Mouse (Mus musculus): ENCODE measurements around the gene Brd3. TPM values are rescaled to one million over a fixed set of nuclear protein-coding genes. Genes with fewer than 3 reads are reported as not detected.

Brd3 gene
- polyA plus RNA-seq, 1 experiment, result 7.7 TPM

DNA sequence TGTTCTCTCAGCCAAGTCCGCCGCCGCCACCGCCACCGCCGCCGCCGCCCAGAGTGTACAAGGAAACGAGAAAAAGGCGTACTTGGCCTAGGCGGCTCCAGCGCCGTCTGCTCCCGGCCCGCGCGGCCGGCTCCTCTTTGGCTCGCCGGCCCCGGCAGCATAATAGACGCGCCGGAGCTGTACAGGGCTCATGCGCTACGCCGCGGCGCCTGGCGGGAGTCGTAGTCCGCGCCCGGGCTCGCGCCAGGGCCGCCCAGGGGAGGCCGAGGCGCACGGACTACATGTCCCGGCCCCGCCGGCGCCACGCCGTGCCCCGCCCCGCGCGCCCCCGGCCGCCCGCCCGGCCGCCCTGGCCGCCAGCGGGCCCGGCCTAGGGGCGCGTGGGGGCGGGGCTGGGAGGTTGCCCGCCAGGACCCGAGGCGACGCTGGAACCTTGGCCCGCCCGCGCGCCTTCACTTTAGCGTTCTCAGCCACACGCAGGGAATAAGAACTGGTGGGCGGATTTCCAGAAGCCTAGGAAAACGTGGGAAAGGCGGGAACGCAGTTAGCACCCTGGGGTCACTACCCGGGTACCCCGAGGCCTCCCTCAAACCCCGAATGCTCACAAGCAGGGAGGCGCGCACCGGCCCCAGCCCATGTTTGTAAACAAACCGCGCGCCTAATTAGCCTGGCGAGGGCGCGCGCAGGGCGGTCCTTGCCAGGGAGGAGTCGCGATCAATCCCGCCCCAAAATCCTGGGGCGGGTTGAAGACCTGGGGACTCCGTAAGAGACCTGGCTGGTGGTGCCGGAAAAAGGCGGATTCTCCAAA is 31.8 kb downstream of the Brd3 start:
- no peak for TF ChIP-seq TAL1 (IDR thresholded peaks at IDR 0.05; ENCODE audit: low read length)
- TF ChIP-seq GATA1 (IDR thresholded peaks at IDR 0.05; ENCODE audit: low read length), result no peak
- H3K4me1 ChIP-seq (ENCODE audit: control insufficient read depth), result peaks cover 61% of the 10 kb centered on the region
- peak overlapping the region; percentile 87 for H3K4me3 ChIP-seq (replicated peaks)
- no peaks in the 10 kb centered on the region for H3K27me3 ChIP-seq (ENCODE audit: control insufficient read depth)
- no peaks in the 10 kb centered on the region for H3K9me3 ChIP-seq (ENCODE audit: control insufficient read depth, low read length)
- peaks cover 28% of the 10 kb centered on the region for H3K36me3 ChIP-seq (ENCODE audit: control insufficient read depth)

DNA sequence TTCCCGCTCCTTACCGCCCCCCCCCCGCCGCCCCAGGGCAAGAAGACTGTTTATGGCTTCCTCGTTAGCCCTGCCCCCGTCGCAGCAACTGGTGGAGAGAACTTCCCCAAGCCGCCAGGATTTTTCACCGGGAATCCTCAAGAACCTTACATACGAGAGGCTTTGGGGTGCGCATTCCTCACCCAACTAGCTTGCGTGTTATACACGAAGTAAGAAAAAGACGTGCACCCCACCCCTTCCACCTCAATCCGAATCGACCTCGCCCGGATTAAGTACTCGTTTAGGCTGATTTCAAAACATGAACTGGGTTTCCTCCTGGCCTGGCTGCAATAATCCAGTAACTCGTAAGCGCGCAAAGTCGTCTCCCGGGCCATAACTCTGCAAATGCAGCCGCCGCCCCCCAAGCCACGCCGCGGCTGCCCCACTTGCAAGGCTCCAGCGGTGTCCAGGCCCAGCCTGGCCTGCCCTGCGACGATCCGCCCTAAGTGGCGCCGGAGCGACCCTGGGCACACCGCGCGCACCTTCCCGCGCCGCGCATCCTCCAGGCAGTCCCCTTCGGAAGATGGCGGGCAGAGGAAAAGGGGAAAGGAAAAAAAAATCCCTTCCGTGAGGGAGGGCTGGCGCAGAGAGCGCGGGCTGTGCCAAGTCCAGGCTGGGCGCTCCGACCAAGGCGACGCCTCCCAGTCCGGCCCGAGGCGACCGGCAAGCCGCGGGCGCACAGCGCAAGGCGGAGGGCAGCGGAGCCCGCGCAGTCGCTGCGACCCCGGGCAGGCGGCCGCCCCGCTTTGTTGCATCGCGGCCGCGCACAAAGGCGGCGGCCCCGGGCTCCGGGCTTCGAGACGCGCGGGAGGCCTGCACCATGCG is 32.6 kb downstream of the Brd3 start:
- TF ChIP-seq GATA1 (IDR thresholded peaks at IDR 0.05; ENCODE audit: low read length), result no peak
- TF ChIP-seq TAL1 (IDR thresholded peaks at IDR 0.05; ENCODE audit: low read length), result no peak
- no peaks in the 10 kb centered on the region for H3K27me3 ChIP-seq (ENCODE audit: control insufficient read depth)
- H3K9me3 ChIP-seq (ENCODE audit: control insufficient read depth, low read length), result no peaks in the 10 kb centered on the region
- peaks cover 34% of the 10 kb centered on the region for H3K36me3 ChIP-seq (ENCODE audit: control insufficient read depth)
- peak overlapping the region; percentile 87 for H3K4me3 ChIP-seq (replicated peaks)
- peaks cover 69% of the 10 kb centered on the region for H3K4me1 ChIP-seq (ENCODE audit: control insufficient read depth)

DNA sequence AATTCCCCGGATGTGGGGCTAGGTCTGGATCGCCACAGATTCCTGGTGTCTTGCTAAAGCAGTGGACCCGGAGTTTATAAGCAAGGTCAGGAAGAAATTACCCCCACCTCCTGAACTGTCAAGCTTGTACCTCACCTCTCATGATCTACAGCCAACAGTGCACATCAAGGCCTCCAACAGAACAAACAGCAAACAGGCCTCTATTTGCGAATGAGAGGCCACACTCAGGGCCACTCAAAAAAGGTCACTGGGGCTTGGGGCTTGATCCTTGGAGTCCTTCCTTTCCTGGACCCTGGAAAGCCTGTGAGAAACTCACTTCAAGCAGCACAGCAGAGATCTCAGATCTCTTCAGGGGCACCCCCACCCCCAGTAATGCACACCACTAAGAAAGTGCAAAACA is 33.6 kb downstream of the Brd3 start:
- peaks cover 43% of the 10 kb centered on the region for H3K36me3 ChIP-seq (ENCODE audit: control insufficient read depth)
- H3K4me3 ChIP-seq (replicated peaks), result peak overlapping the region; percentile 87
- TF ChIP-seq TAL1 (IDR thresholded peaks at IDR 0.05; ENCODE audit: low read length) (no peak), GATA1 (IDR thresholded peaks at IDR 0.05; ENCODE audit: low read length) (no peak)
- no peaks in the 10 kb centered on the region for H3K27me3 ChIP-seq (ENCODE audit: control insufficient read depth)
- no peaks in the 10 kb centered on the region for H3K9me3 ChIP-seq (ENCODE audit: control insufficient read depth, low read length)
- H3K4me1 ChIP-seq (ENCODE audit: control insufficient read depth), result peaks cover 78% of the 10 kb centered on the region

DNA sequence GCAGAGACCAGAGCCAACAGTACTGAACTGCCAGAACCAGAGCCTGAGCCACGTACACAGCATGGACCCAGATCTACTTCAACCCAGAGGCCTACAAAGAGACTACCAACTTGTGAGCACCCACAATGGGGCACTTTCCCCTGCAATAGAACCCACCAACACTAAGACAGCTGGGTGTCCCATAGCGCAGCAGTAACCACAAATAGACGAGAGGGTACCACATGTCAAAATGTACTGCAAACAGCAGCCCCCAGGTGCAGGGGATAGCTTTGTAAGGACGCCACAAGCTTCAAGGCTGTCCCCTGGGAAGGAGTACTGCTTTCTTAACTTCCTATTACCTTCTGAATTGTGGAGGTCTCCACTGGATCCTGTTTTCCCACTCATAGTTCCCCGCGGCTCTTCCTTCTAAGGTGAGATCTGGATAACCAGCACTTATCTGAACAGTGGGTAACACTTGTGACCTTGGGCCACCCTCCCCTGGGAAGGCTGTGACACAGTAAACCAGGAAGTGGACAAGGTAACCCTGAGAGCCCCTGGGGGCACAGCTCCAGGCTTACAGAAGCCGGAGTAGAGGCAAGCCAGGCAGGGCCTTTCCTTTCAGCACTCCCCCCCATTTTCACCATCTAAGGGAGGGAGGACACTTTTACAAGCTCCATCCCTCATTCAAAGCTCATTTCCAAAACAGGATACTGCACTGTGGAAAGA is 34.2 kb downstream of the Brd3 start:
- peaks cover 84% of the 10 kb centered on the region for H3K4me1 ChIP-seq (ENCODE audit: control insufficient read depth)

DNA sequence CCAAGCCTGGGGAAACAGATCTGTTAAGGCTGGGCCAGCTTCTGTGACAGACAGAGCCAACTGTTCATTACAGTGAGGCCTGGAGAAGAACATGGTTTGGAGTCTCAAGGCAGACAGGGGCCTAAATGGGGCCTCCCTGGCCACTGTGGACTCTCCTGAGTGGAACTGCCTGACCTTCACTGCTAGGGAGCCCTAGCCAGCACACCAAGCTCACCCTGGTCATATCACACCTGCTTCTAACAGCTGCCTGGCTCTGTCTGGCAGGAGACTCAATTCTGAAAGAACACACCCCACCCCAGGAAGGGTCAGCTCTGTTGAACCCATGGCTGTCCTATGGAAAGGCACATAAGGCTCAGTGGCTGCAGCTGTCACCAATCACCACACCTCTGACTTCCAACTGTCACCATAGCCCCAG is 36.3 kb downstream of the Brd3 start:
- Histone ChIP-seq H3K4me3 (replicated peaks) (peak overlapping the region; percentile 35), H3K27me3 (ENCODE audit: control insufficient read depth) (no peaks in the 10 kb centered on the region), H3K36me3 (ENCODE audit: control insufficient read depth) (peaks cover 68% of the 10 kb centered on the region), H3K9me3 (ENCODE audit: control insufficient read depth, low read length) (no peaks in the 10 kb centered on the region), H3K4me1 (ENCODE audit: control insufficient read depth) (peaks cover 85% of the 10 kb centered on the region)
- no peak for TF ChIP-seq TAL1 (IDR thresholded peaks at IDR 0.05; ENCODE audit: low read length)
- no peak for TF ChIP-seq GATA1 (IDR thresholded peaks at IDR 0.05; ENCODE audit: low read length)

More for the DNA sequence above, 34.2 kb downstream of the Brd3 start:
- Histone ChIP-seq H3K4me3 (replicated peaks) (peak overlapping the region; percentile 87), H3K36me3 (ENCODE audit: control insufficient read depth) (peaks cover 48% of the 10 kb centered on the region), H3K27me3 (ENCODE audit: control insufficient read depth) (no peaks in the 10 kb centered on the region), H3K9me3 (ENCODE audit: control insufficient read depth, low read length) (no peaks in the 10 kb centered on the region)
- TF ChIP-seq GATA1 (IDR thresholded peaks at IDR 0.05; ENCODE audit: low read length) (no peak), TAL1 (IDR thresholded peaks at IDR 0.05; ENCODE audit: low read length) (no peak)

DNA sequence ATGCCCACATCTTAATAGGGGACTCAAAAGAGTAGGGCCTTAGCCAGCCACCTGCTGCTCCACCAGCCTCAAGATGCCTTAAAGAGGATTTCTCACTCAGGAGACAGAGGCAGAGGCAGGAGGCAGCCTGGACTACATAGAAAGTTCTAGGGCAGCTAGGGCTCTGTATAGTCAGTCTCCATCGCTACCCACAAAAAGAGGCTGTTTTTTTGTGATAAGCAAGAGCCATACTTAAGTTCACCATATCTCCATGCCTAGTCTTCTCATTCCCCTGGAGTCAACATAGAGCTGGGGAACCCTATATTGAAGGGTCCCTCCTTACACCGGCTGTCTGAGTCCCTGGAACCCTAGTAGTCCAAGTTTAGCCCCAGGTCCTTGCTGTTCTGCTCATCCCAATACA is 36.9 kb downstream of the Brd3 start:
- Histone ChIP-seq H3K9me3 (ENCODE audit: control insufficient read depth, low read length) (no peaks in the 10 kb centered on the region), H3K36me3 (ENCODE audit: control insufficient read depth) (peaks cover 75% of the 10 kb centered on the region), H3K4me1 (ENCODE audit: control insufficient read depth) (peaks cover 86% of the 10 kb centered on the region), H3K27me3 (ENCODE audit: control insufficient read depth) (no peaks in the 10 kb centered on the region), H3K4me3 (replicated peaks) (peak overlapping the region; percentile 35)
- TF ChIP-seq TAL1 (IDR thresholded peaks at IDR 0.05; ENCODE audit: low read length) (peak; percentile 42; the same call in 2 of the 3 replicates), GATA1 (IDR thresholded peaks at IDR 0.05; ENCODE audit: low read length) (no peak)

DNA sequence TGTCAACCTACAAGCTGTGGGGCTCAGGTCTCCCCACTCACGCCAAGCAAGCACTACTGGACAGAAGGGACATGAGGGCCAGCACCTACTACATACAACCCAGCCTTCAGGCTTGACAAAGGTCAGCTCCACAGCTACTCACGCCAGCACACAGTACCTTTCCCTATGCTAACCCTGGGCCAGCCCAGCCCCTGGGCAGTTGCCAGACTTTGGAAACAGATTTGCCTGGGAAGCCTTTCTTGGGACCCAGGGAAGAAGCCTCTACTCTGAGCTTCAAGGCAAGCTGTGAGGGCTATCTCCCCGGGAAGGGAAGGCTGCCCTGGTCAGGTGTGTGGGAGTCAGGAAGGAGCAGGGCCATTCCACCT is 37.5 kb downstream of the Brd3 start:
- no peaks in the 10 kb centered on the region for H3K9me3 ChIP-seq (ENCODE audit: control insufficient read depth, low read length)
- no peak for TF ChIP-seq TAL1 (IDR thresholded peaks at IDR 0.05; ENCODE audit: low read length)
- TF ChIP-seq GATA1 (IDR thresholded peaks at IDR 0.05; ENCODE audit: low read length), result no peak
- H3K36me3 ChIP-seq (ENCODE audit: control insufficient read depth), result peaks cover 80% of the 10 kb centered on the region
- H3K4me3 ChIP-seq (replicated peaks), result peak overlapping the region; percentile 35
- H3K27me3 ChIP-seq (ENCODE audit: control insufficient read depth), result no peaks in the 10 kb centered on the region
- peaks cover 85% of the 10 kb centered on the region for H3K4me1 ChIP-seq (ENCODE audit: control insufficient read depth)

DNA sequence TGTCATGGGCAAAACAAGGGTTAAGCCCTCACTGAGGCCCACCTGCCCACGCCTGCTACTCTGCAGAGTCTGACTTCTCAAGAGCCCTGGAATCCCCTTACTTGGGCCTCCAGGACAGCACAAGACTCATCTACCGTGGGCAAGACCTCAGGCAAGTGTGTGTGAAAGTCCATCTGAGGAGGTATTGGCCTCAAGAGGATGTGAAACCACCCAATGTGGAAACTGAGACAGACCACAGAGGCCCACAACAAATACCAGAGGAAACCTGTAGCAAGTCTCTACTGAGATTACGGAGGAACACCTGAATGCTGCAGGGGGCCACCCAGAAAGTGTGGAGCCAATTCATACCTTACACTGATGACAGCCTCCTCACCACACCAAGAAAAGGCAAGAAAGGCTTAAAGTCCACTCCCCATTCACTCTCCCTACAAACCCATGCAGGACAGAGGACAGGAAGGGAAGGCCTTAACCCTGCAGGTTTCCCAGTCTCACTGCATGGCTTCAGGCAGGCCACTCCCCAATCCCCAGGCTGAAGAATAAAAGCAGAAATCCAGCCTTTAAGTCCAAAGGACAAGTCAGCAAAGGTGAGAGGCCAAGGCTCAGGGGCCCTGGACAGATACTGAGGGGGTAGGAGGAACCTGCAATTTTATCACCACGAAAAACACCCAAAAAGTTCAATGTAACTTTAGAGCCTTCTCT is 38.0 kb downstream of the Brd3 start:
- Histone ChIP-seq H3K36me3 (ENCODE audit: control insufficient read depth) (peaks cover 84% of the 10 kb centered on the region), H3K4me3 (replicated peaks) (peak overlapping the region; percentile 35), H3K4me1 (ENCODE audit: control insufficient read depth) (peaks cover 79% of the 10 kb centered on the region), H3K27me3 (ENCODE audit: control insufficient read depth) (no peaks in the 10 kb centered on the region), H3K9me3 (ENCODE audit: control insufficient read depth, low read length) (no peaks in the 10 kb centered on the region)
- TF ChIP-seq TAL1 (IDR thresholded peaks at IDR 0.05; ENCODE audit: low read length), result no peak
- no peak for TF ChIP-seq GATA1 (IDR thresholded peaks at IDR 0.05; ENCODE audit: low read length)
